Mouse (Mus musculus) macrophage (primary cell): Measurements from ENCODE around the gene Nkx1-2. TPM values are rescaled to one million over a fixed set of nuclear protein-coding genes. Genes with fewer than 3 reads are reported as not detected.

Source experiments
- H3K27ac ChIP-seq: fragments of 350-480 bp; formaldehyde crosslinking; 2 replicates; pipeline ENCODE4 v1.9.0; 2021
- H3K36me3 ChIP-seq: fragments of 350-480 bp; formaldehyde crosslinking; 2 replicates; pipeline ENCODE4 v1.9.0; 2021; ENCODE audit errors: inconsistent target
- H3K4me3 ChIP-seq: fragments of 350-480 bp; formaldehyde crosslinking; 2 replicates; pipeline ENCODE4 v1.9.0; 2021; ENCODE audit errors: inconsistent target
- H3K79me2 ChIP-seq: fragments of 350-480 bp; formaldehyde crosslinking; 2 replicates; pipeline ENCODE4 v1.9.0; 2021; ENCODE audit errors: inconsistent target
- WGBS: methylation state at CpG from one replicate; pipeline ENCODE4 v1.1.7; 2026; ENCODE audit warnings: inconsistent platforms; ENCODE audit not compliant: missing documents; 5-methylcytosine and 5-hydroxymethylcytosine counted together
- polyA plus RNA-seq: library from polyadenylated mRNA; stranded (reverse); fragments of 250-400 nt; gene quantifications from 3 replicates; pipeline ENCODE4 v1.2.4, GENCODE M21; 2018; ENCODE audit warnings: inconsistent platforms

Gene Nkx1-2
- polyA plus RNA-seq, 1 experiment from 2014 or later, result not detected

DNA sequence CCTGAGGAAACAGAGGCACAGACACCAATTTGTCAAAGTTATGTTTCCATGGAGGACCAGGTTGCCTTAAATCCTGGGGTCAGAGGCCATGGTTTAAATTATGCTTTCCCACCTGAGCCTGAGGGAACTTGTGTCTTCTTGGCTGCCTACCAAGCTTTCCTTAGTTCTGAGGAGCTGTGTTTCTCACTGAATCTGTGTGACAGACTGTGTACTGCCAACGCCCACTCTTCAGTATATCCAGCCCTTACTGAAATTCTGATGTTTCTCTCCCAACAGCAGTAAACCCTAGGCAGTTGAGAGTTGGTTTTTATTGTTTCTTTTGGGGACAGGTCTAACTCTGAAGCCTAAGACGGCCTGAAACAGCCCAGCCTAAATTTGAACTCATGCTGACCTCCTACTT, 5.7 kb downstream of the Nkx1-2 start:
- Histone ChIP-seq H3K4me3 (no peak overlapping the region), H3K79me2 (no peaks in the 10 kb centered on the region), H3K36me3 (no peaks in the 10 kb centered on the region), H3K27ac (no peak overlapping the region)
- WGBS, result 80% methylated on average over 2 of the region's 2 CpGs

DNA sequence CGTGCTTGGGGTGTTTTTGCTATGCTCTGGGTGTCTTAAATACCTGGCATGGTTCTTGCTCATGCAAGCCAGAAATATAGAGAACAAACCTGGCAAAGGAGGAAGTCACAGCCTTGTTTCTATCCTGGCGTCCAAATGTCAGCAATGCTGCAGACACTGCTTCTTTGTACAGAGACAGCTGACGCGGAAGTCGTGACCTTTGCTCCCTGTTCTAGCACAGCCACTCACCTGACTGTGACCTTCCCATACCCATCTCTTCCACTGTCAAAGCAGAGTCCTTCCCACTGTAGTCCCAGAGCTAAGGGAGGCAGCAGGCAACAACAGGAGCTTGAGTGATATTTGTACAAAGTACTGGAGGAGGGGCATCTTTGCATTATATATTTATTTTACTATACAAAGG, 9.8 kb downstream of the Nkx1-2 start:
- Histone ChIP-seq H3K4me3 (no peak overlapping the region), H3K79me2 (no peaks in the 10 kb centered on the region), H3K27ac (no peak overlapping the region), H3K36me3 (no peaks in the 10 kb centered on the region)
- WGBS, result 45% methylated on average over 5 of the region's 5 CpGs

DNA sequence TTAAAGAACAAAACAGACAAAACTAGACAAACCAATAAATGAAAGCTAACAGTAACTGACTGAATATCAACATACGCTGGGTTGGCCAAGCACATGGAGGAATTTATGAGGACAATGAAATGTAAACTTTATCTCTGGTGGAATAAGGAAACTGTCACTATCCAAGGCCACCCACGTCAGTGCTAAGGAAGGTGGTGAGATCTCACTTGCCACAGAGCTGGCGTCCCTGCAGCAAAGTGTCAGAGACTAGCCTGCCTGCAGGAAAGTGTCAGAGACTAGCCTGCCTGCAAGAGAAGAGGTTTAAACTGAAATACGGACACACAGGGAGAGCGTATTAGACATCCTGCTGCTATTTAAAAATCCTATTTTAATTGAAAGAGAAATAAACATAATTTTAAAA, 12.3 kb downstream of the Nkx1-2 start:
- Histone ChIP-seq H3K36me3 (no peaks in the 10 kb centered on the region), H3K27ac (no peak overlapping the region), H3K4me3 (no peak overlapping the region), H3K79me2 (no peaks in the 10 kb centered on the region)
- WGBS, result 94% methylated on average over 5 of the region's 5 CpGs

GRCm38 (mm10) chr7:132585695-132586491, 13.5 kb downstream of the Nkx1-2 start:
- Histone ChIP-seq H3K4me3 (no peak overlapping the region), H3K27ac (no peak overlapping the region), H3K79me2 (no peaks in the 10 kb centered on the region), H3K36me3 (no peaks in the 10 kb centered on the region)
- 90% methylated on average over 3 of the region's 3 CpGs for WGBS

DNA sequence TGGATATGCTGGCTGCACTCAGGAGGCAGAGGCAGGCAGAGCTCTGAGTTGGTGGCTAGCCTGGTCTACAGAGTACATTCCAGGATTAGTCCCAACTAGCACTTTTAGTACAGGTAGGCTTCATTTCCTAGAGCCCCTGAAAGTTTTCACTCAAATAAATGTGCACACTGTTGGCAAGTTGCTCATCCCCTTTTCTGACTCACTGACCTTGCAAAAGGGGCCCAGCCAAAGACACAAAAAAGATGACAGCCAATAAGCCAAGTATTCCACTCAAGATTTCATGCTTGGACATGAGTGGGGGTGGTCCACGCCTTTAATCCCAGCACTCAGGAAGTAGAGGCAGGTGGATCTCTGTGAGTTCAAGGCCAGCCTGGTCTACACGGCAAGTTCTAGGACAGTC, 18.0 kb downstream of the Nkx1-2 start:
- WGBS, result 96% methylated on average over 2 of the region's 2 CpGs
- Histone ChIP-seq H3K27ac (no peak overlapping the region), H3K79me2 (no peaks in the 10 kb centered on the region), H3K4me3 (no peak overlapping the region), H3K36me3 (no peaks in the 10 kb centered on the region)

DNA sequence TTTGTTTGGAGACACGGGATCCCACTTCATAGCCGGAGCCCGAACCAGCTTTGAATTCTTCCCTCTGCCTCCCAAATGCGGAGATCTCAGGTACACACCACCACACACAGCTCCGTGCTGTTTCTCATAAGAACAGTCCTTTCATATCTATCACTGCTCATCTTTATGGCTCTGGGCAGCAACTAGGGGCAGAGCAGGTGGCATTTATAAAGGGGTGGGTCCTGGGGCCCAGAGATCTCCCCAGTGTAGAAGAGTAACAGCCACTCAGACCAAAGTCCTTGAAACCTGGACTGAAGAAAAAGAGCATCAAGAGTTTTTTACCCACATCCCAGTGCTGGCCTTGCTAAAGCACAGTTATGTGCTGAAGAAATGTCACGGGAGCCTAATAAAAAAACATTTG, 18.9 kb downstream of the Nkx1-2 start:
- Histone ChIP-seq H3K4me3 (no peak overlapping the region), H3K79me2 (no peaks in the 10 kb centered on the region; the same call in 1 of the 2 replicates), H3K27ac (no peak overlapping the region), H3K36me3 (no peaks in the 10 kb centered on the region)
- 81% methylated on average over 6 of the region's 6 CpGs for WGBS

GRCm38 (mm10) chr7:132576891-132577290, 22.5 kb downstream of the Nkx1-2 start:
- Histone ChIP-seq H3K4me3 (no peak overlapping the region), H3K36me3 (no peaks in the 10 kb centered on the region), H3K27ac (no peak overlapping the region)

DNA sequence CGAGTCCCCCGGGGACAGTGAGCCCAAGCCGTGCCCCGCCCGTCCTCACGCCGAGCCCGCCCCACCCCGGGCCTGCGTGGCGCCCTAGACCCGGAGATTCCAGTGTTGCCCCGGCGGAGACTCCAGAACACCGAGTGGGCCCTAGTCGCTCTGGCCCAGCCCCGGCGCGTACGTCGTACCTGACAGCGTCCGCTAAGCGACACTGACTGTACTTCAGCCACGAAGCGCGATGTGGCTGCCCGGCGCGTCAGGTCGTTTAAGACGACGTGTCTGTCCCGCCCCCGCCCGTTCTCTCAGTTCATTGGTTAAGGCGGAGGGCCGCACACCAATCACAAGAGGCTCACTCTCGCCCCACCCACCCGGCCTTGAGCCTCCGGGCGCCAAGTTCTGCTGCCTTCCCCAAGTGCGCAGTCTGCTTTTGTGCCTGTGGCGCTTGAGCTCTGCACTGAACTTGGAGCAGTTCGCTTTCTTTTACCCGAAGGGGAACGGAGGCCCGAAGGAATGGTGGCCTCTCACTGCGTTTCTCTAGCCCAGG, 23.3 kb downstream of the Nkx1-2 start, which contains the start of gene Oat:
Oat (minus strand) TSS at position 283 of the 535 bp plus-strand sequence.
- H3K4me3 ChIP-seq, result peak within 1 kb of the TSS; percentile 40
- 1% methylated on average over 39 of the region's 49 CpGs for WGBS
- H3K79me2 ChIP-seq, result peaks cover 43% of the 10 kb centered on the region
- peak within 1 kb of the TSS; percentile 42 for H3K27ac ChIP-seq
- no peaks in the 10 kb centered on the region for H3K36me3 ChIP-seq

More at GRCm38 (mm10) chr7:132576891-132577290, 22.5 kb downstream of the Nkx1-2 start:
- peaks cover 36% of the 10 kb centered on the region for H3K79me2 ChIP-seq
- WGBS, result 66% methylated on average over 4 of the region's 4 CpGs

GRCm38 (mm10) chr7:132575623-132576022, 23.8 kb downstream of the Nkx1-2 start:
- peak overlapping the region; percentile 42 for H3K27ac ChIP-seq
- H3K79me2 ChIP-seq, result peaks cover 49% of the 10 kb centered on the region
- WGBS, result 3% methylated on average over 13 of the region's 13 CpGs
- H3K4me3 ChIP-seq, result peak overlapping the region; percentile 40
- no peaks in the 10 kb centered on the region for H3K36me3 ChIP-seq

- H3K4me3 ChIP-seq, result no peak overlapping the region
- peaks cover 59% of the 10 kb centered on the region for H3K79me2 ChIP-seq
- 93% methylated on average over 5 of the region's 5 CpGs for WGBS
- H3K36me3 ChIP-seq, result no peaks in the 10 kb centered on the region
- no peak overlapping the region for H3K27ac ChIP-seq
Observed at GRCm38 (mm10) chr7:132574646-132575045, 24.8 kb downstream of the Nkx1-2 start.

GRCm38 (mm10) chr7:132573205-132573604, 26.2 kb downstream of the Nkx1-2 start:
- H3K4me3 ChIP-seq, result no peak overlapping the region

DNA sequence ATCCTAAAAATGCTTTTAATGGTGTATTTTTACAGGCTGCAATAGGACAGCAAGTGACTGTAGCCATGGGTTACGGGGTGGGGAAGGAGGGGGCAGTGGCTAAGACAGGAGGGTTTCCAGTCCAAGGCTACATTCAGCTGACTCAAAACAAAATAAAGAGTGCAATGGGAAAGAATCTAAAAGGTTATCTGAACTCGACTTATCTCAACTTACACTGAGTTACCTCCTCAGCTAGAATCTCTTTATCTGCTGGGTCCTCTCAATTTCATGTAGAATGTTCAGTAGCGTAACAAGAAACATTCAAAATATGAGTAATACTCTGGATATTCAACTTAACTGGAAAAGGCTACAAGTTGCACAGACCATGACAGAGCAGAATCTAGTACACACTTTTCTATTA, 26.7 kb downstream of the Nkx1-2 start:
- no peaks in the 10 kb centered on the region for H3K36me3 ChIP-seq
- 82% methylated on average over 3 of the region's 3 CpGs for WGBS
- H3K79me2 ChIP-seq, result peaks cover 65% of the 10 kb centered on the region
- H3K4me3 ChIP-seq, result no peak overlapping the region
- H3K27ac ChIP-seq, result no peak overlapping the region

More at GRCm38 (mm10) chr7:132573205-132573604, 26.2 kb downstream of the Nkx1-2 start:
- no peaks in the 10 kb centered on the region for H3K36me3 ChIP-seq
- 94% methylated on average over 6 of the region's 6 CpGs for WGBS
- no peak overlapping the region for H3K27ac ChIP-seq
- peaks cover 62% of the 10 kb centered on the region for H3K79me2 ChIP-seq

DNA sequence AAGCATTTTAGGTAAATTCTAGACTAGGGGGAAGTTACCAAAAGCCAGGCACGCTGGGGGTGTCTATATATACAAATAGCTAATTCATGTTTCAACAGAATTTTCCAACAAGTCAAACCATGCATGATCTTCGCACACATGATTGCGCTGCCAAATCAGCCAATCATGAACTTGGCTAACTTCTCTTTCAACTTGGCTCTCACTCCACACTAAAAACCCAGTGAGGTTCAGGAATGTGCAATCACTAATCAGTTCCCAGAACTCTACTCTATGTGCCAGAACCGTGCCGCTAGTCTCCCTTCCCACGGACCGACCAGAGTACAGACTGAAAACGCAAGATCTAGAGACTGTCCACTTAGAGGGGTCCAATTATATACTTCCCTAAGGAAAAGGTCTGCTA, 28.0 kb downstream of the Nkx1-2 start:
- Histone ChIP-seq H3K4me3 (no peak overlapping the region), H3K79me2 (peaks cover 65% of the 10 kb centered on the region), H3K27ac (no peak overlapping the region), H3K36me3 (peaks cover 5% of the 10 kb centered on the region; the same call in 1 of the 2 replicates)
- WGBS, result 95% methylated on average over 8 of the region's 8 CpGs

- WGBS, result 90% methylated on average over 5 of the region's 5 CpGs
- H3K79me2 ChIP-seq, result peaks cover 61% of the 10 kb centered on the region
Observed at GRCm38 (mm10) chr7:132570071-132570470, 29.4 kb downstream of the Nkx1-2 start.

DNA sequence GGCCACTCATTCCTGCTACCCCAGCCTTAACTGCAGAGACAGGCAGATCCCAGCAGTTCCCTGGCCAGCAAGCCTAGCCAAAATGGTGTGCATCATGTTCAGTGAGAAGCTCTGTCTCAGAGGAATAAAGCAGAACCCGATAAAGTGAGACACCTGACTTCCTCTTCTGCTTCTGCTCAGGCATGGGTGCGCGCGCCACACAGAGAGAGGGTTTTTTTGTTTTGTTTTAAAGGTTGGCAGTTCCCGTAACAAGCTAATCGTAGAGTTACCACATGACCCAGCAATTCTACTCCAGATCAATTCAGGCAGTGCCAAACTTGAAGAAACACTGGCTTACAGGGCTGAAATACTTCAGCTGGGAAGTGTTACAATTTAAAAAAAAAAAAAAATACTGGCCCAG, 30.6 kb downstream of the Nkx1-2 start:
- no peak overlapping the region for H3K27ac ChIP-seq
- H3K79me2 ChIP-seq, result peaks cover 48% of the 10 kb centered on the region
- 38% methylated on average over 6 of the region's 6 CpGs for WGBS
- H3K36me3 ChIP-seq, result peaks cover 25% of the 10 kb centered on the region; the same call in 1 of the 2 replicates
- no peak overlapping the region for H3K4me3 ChIP-seq

More at GRCm38 (mm10) chr7:132570071-132570470, 29.4 kb downstream of the Nkx1-2 start:
- H3K4me3 ChIP-seq, result no peak overlapping the region
- H3K36me3 ChIP-seq, result peaks cover 13% of the 10 kb centered on the region; the same call in 1 of the 2 replicates
- no peak overlapping the region for H3K27ac ChIP-seq
